Mouse (Mus musculus): ENCODE measurements around the gene Psma6. TPM values are rescaled to one million over a fixed set of nuclear protein-coding genes. Genes with fewer than 3 reads are reported as not detected.

Psma6 gene
- polyA plus RNA-seq, 1 experiment from 2014 or later: 473 TPM

DNA sequence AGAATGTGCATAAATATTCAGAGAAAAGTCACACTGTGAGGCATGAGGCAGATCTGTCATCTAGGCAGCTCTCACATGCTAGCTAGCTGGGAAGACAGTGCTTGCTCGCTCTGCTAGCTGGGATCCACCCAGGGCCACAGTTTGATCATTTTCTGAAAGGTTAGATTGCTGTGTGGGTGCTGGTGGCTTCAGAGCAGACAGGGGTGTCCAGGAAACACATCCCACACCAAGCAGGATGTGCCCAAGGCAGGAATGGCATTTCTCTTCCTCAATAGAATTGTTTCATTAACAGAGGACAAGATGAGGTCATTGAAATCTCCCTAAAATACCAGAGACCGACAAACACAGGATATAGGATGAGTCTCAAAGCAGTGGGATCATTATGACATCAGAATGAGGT lies 18.9 kb upstream of the Psma6 start:
- no peak overlapping the region for H3K27ac ChIP-seq (ENCODE audit: low read depth, low read length)
- H3K4me3 ChIP-seq (ENCODE audit: low read length): no peak overlapping the region
- WGBS: 67% methylated on average over 2 of the region's 2 CpGs
- no peak for ATAC-seq (ENCODE audit: low FRiP score, low TSS enrichment)
- no peaks in the 10 kb centered on the region for H3K4me1 ChIP-seq (ENCODE audit: control insufficient read depth, insufficient read depth, low read length)
- H3K9me3 ChIP-seq (ENCODE audit: control insufficient read depth, low read length): no peaks in the 10 kb centered on the region
- H3K4me2 ChIP-seq (replicated peaks; ENCODE audit: low read depth, low read length): no peak overlapping the region
- H3K27me3 ChIP-seq (ENCODE audit: control insufficient read depth, insufficient read depth, low read length): no peaks in the 10 kb centered on the region
- H3K36me3 ChIP-seq (ENCODE audit: control insufficient read depth, insufficient read depth, low read length): no peaks in the 10 kb centered on the region
- no peak overlapping the region for H3K9ac ChIP-seq (ENCODE audit: low read depth, low read length)

DNA sequence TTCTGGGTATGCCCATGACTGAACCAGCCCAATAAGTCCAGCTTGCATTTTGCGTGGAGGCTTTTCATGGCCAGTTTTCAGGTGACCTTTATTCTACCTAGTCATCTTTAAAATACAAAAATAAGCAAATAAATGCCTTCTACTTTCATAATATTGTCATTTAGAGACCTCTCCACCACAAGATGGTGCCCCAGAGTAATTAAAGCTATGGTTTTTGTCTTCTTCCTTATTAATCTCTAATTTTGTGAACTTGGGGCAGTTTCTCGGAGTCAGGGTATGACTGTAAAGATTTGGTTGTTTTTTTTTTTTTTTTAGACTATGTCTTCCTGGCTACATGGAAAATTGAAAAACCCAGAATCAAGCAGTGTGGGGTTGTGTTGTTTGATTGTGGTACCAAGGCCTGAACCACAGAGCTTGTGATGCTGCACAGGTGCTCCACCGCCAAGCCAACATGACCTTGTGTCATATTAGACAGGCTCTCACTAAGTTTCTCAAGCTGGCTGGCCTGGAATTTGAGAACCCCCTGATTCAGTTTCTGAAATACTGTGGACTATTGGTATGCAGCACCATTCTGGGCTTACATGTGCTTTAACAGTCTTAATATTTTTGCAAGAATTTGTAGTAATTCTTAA lies 11.5 kb upstream of the Psma6 start:
- Histone ChIP-seq H3K36me3 (ENCODE audit: control insufficient read depth, insufficient read depth, low read length) (no peaks in the 10 kb centered on the region), H3K27ac (ENCODE audit: low read depth, low read length) (no peak overlapping the region), H3K4me1 (ENCODE audit: control insufficient read depth, insufficient read depth, low read length) (no peaks in the 10 kb centered on the region), H3K9me3 (ENCODE audit: control insufficient read depth, low read length) (no peaks in the 10 kb centered on the region), H3K4me2 (replicated peaks; ENCODE audit: low read depth, low read length) (no peak overlapping the region), H3K27me3 (ENCODE audit: control insufficient read depth, insufficient read depth, low read length) (no peaks in the 10 kb centered on the region), H3K4me3 (ENCODE audit: low read length) (no peak overlapping the region), H3K9ac (ENCODE audit: low read depth, low read length) (no peak overlapping the region)
- WGBS: 84% methylated on average over 3 of the region's 3 CpGs
- ATAC-seq (ENCODE audit: low FRiP score, low TSS enrichment): no peak

DNA sequence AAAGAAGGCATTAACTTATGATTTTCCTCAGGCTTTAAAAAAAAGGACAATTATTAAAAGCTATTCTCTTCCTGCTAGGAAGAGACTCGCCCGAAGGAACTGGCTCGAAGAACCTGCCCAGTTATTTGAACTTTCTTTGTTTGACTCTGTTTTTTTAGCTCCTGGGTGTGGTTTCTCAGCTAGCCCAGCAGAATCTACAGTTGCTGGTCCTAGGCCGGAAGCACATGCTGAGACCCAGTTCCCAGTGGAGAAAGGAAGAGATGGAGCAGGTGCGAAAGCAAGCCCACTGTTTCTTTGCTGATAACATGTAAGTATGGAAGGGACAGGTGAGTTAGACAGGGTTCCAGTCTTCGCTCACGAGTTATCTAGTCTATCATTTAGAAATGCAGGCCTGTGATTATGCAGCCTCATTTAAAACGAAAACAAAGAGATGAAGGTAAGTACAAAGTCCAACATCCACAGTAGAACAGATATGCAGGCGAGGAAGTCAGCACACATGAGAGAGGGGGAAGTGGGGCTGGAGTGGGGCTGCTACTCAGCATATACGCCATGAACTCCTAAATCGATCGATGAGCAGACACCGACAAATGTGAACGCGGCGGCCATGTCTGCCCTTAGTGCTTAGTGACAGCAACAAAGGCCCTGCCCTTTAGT lies 6.9 kb upstream of the Psma6 start:
- Histone ChIP-seq H3K4me3 (ENCODE audit: low read length) (no peak overlapping the region), H3K27me3 (ENCODE audit: control insufficient read depth, insufficient read depth, low read length) (no peaks in the 10 kb centered on the region), H3K27ac (ENCODE audit: low read depth, low read length) (no peak overlapping the region), H3K4me2 (replicated peaks; ENCODE audit: low read depth, low read length) (no peak overlapping the region), H3K36me3 (ENCODE audit: control insufficient read depth, insufficient read depth, low read length) (peaks cover 5% of the 10 kb centered on the region), H3K9me3 (ENCODE audit: control insufficient read depth, low read length) (no peaks in the 10 kb centered on the region), H3K9ac (ENCODE audit: low read depth, low read length) (no peak overlapping the region), H3K4me1 (ENCODE audit: control insufficient read depth, insufficient read depth, low read length) (no peaks in the 10 kb centered on the region)
- 88% methylated on average over 16 of the region's 16 CpGs for WGBS
- no peak for ATAC-seq (ENCODE audit: low FRiP score, low TSS enrichment)

DNA sequence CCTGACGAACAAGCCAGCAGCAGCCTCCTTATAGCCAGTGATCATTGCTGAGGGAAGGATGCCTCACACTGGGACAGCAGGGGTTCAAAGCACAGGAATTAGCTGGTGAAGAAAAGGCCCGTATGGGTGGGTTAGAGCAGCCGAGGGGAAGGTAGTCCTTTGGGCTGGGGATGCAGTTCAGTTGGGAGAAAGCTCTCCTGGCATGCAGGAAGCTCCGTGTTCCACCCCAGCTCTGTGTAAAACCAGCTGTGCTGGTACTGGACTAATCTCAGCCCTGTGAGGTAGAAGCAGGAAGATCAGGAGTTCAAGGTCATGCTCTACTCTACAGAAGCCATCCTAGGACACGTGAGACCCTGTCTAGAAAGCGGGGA lies 6.4 kb upstream of the Psma6 start:
- H3K4me3 ChIP-seq (ENCODE audit: low read length): no peak overlapping the region
- no peak for ATAC-seq (ENCODE audit: low FRiP score, low TSS enrichment)
- WGBS: 69% methylated on average over 6 of the region's 6 CpGs
- no peak overlapping the region for H3K9ac ChIP-seq (ENCODE audit: low read depth, low read length)
- peaks cover 5% of the 10 kb centered on the region for H3K36me3 ChIP-seq (ENCODE audit: control insufficient read depth, insufficient read depth, low read length)
- no peak overlapping the region for H3K4me2 ChIP-seq (replicated peaks; ENCODE audit: low read depth, low read length)
- H3K4me1 ChIP-seq (ENCODE audit: control insufficient read depth, insufficient read depth, low read length): no peaks in the 10 kb centered on the region
- H3K9me3 ChIP-seq (ENCODE audit: control insufficient read depth, low read length): no peaks in the 10 kb centered on the region
- no peaks in the 10 kb centered on the region for H3K27me3 ChIP-seq (ENCODE audit: control insufficient read depth, insufficient read depth, low read length)
- H3K27ac ChIP-seq (ENCODE audit: low read depth, low read length): no peak overlapping the region

DNA sequence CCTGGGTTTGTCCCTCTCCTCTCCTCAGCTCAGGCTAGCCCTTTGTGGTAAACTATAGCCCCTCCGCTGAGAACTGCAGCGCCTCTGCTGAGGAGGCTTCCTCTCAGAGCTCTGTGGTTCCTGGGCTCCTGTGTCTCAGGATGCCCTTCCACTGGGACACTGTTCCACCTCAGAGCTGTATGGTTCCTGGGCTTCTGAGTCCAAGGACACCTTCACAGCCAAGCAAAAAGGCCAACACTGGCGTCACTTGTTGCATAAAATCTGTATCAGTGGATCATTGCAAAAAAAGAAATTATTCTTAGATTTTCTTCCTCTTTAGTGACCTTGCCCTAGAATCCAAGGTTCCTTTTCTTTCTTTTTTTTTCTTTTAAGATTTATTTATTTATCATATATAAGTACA lies 804 bp downstream of the Psma6 start:
- H3K27ac ChIP-seq (ENCODE audit: low read depth, low read length): no peak overlapping the region
- ATAC-seq (ENCODE audit: low FRiP score, low TSS enrichment): no peak
- WGBS: 87% methylated on average over 3 of the region's 3 CpGs
- H3K4me2 ChIP-seq (replicated peaks; ENCODE audit: low read depth, low read length): no peak overlapping the region
- H3K9ac ChIP-seq (ENCODE audit: low read depth, low read length): no peak overlapping the region
- H3K9me3 ChIP-seq (ENCODE audit: control insufficient read depth, low read length): no peaks in the 10 kb centered on the region
- H3K27me3 ChIP-seq (ENCODE audit: control insufficient read depth, insufficient read depth, low read length): no peaks in the 10 kb centered on the region
- no peaks in the 10 kb centered on the region for H3K36me3 ChIP-seq (ENCODE audit: control insufficient read depth, insufficient read depth, low read length)
- peaks cover 7% of the 10 kb centered on the region; the same call in 1 of the 2 replicates for H3K4me1 ChIP-seq (ENCODE audit: control insufficient read depth, insufficient read depth, low read length)
- H3K4me3 ChIP-seq (ENCODE audit: low read length): no peak overlapping the region

DNA sequence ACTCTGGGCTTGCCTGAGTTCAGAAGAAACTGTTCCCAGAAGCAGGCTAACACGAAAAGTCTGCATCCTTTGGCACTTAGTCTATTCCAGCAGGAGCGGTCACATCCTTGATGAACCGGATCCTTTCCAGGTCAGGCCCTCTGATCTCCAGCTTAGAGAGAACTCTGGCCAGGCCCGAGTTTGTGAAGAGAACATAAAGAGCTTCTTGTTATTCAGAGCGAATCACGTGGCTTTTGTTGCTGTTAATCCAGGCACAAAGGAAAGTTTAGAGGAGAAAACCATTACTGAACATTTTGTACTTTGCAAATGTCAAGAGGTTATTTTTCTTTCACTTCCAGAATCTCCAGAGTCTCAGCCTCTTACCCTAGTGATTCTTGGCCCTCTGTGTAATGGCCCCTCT lies 1.9 kb downstream of the Psma6 start:
- H3K4me1 ChIP-seq (ENCODE audit: control insufficient read depth, insufficient read depth, low read length): peaks cover 7% of the 10 kb centered on the region; the same call in 1 of the 2 replicates

DNA sequence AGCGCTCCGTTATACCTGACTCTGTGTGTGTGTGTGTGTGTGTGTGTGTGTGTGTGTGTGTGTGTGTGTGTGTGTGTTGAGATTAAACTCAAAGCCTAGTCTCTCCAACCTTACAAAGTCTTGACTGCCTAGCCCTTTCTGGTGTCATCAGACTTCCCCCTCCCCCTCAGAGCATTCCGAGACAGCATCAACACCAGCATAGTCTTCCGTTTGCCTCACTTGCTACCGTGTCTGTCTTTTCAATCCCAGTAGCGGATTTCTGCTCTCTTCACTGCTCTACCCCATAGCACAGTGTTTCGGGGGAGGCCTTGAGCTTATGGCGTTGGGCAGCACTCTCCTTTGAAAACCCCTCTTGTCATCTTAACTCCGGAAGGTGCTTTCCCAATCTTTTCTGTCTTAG lies 2.4 kb downstream of the Psma6 start:
- no peak overlapping the region for H3K27ac ChIP-seq (ENCODE audit: low read depth, low read length)

More for the DNA sequence above, 1.9 kb downstream of the Psma6 start:
- Histone ChIP-seq H3K9ac (ENCODE audit: low read depth, low read length) (no peak overlapping the region), H3K27ac (ENCODE audit: low read depth, low read length) (no peak overlapping the region), H3K4me3 (ENCODE audit: low read length) (no peak overlapping the region), H3K9me3 (ENCODE audit: control insufficient read depth, low read length) (no peaks in the 10 kb centered on the region), H3K36me3 (ENCODE audit: control insufficient read depth, insufficient read depth, low read length) (no peaks in the 10 kb centered on the region), H3K27me3 (ENCODE audit: control insufficient read depth, insufficient read depth, low read length) (no peaks in the 10 kb centered on the region), H3K4me2 (replicated peaks; ENCODE audit: low read depth, low read length) (no peak overlapping the region)
- ATAC-seq (ENCODE audit: low FRiP score, low TSS enrichment): no peak
- 59% methylated on average over 6 of the region's 6 CpGs for whole genome bisulfite sequencing

DNA sequence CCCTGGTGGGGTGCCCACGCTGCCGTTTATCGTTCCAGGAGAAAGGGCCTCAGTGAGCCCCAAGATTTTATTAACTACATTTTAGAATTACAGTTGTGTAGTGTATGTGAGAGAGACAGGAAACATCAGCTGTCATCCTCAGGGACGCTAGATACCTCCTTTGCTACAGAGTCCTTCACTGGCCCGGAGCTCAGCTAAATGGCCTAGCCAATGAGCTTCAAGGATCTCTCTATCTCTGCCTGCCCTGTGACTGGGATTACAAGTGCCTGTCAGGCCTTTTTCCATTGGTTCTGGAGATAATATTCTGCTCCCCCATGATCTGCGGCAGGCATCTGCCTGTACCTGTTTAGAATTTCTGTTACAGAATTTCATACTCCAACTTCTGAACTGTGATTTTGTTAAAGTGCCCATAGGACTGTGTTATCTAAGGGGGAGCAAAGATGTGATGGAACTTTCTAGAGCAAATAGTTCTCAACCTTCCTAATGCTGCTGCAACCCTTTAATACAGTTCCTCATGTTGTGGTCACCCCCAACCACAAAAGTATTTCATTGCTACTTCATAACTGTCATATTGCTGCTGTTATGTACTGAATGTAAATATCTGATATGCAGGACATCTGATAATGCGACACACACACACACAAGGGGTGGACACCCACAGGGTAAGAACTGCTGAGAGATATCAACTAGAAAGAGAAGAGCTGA lies 3.2 kb downstream of the Psma6 start:
- H3K36me3 ChIP-seq (ENCODE audit: control insufficient read depth, insufficient read depth, low read length): no peaks in the 10 kb centered on the region
- no peak overlapping the region for H3K4me3 ChIP-seq (ENCODE audit: low read length)
- H3K27me3 ChIP-seq (ENCODE audit: control insufficient read depth, insufficient read depth, low read length): no peaks in the 10 kb centered on the region
- H3K9ac ChIP-seq (ENCODE audit: low read depth, low read length): no peak overlapping the region
- no peak for ATAC-seq (ENCODE audit: low FRiP score, low TSS enrichment)
- 79% methylated on average over 7 of the region's 7 CpGs for WGBS
- H3K4me2 ChIP-seq (replicated peaks; ENCODE audit: low read depth, low read length): no peak overlapping the region
- no peaks in the 10 kb centered on the region for H3K9me3 ChIP-seq (ENCODE audit: control insufficient read depth, low read length)
- H3K4me1 ChIP-seq (ENCODE audit: control insufficient read depth, insufficient read depth, low read length): peaks cover 7% of the 10 kb centered on the region; the same call in 1 of the 2 replicates
- H3K27ac ChIP-seq (ENCODE audit: low read depth, low read length): no peak overlapping the region

More for the DNA sequence above, 2.4 kb downstream of the Psma6 start:
- Histone ChIP-seq H3K36me3 (ENCODE audit: control insufficient read depth, insufficient read depth, low read length) (no peaks in the 10 kb centered on the region), H3K4me3 (ENCODE audit: low read length) (no peak overlapping the region), H3K4me1 (ENCODE audit: control insufficient read depth, insufficient read depth, low read length) (peaks cover 7% of the 10 kb centered on the region; the same call in 1 of the 2 replicates), H3K9ac (ENCODE audit: low read depth, low read length) (no peak overlapping the region), H3K27me3 (ENCODE audit: control insufficient read depth, insufficient read depth, low read length) (no peaks in the 10 kb centered on the region), H3K9me3 (ENCODE audit: control insufficient read depth, low read length) (no peaks in the 10 kb centered on the region), H3K4me2 (replicated peaks; ENCODE audit: low read depth, low read length) (no peak overlapping the region)
- ATAC-seq (ENCODE audit: low FRiP score, low TSS enrichment): no peak
- 78% methylated on average over 9 of the region's 9 CpGs for WGBS
